In the genomic region with DNA sequence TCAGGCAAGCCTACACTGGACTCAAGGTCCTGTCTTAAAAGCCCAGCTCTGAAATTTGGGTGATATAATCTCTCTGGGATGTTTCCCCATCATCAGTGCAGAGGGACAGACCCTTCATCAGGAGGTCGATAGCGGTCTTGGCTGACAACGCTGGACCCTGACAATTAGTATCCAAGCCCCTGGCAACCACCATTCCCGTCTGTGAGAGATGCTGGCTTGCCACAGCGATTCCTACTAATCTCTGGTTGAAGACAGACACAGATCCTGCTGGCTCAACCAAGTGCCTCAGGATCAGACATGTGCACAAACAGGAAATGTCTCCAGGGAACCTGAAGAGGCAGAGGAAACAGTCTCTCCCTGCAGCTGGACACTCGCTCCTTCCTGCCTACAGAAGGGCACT, we compare ENCODE assay signal across 17 mouse cellular contexts.
DNase-seq lines count a peak whose midpoint lies in the region; ATAC-seq and TF ChIP-seq lines count a peak whose summit lies in the region.
"Had no signal": no experiment of that assay in that cellular context is flagged by ENCODE, and none has a peak within 500 bp of the region (broad histone marks: within the 10 kb centered on the region; RNA-seq: fewer than 3 reads in every experiment).

No protein-coding gene starts in this region.

- no peak for TF ChIP-seq CTCF in brain, embryonic 14.5 days (IDR thresholded peaks at IDR 0.05; ENCODE audit: borderline replicate concordance, extremely low read depth, insufficient read depth, insufficient read length)

- H3K9me3 ChIP-seq in heart, embryonic 13.5 days: no peaks in the 10 kb centered on the region
- H3K9me3 ChIP-seq in hindbrain, embryonic 12.5 days (replicated peaks): no peaks in the 10 kb centered on the region
- H3K9me3 ChIP-seq in midbrain, embryonic 12.5 days: no peaks in the 10 kb centered on the region
- H3K9me3 ChIP-seq: embryonic facial prominence, embryonic 15.5 days; forebrain, embryonic 15.5 days; limb, embryonic 15.5 days had no signal

- ATAC-seq in heart, embryonic 13.5 days (ENCODE audit: extremely low read depth, insufficient number of reproducible peaks, low FRiP score, low TSS enrichment): no peak
- ATAC-seq in hindbrain, embryonic 12.5 days (ENCODE audit: low FRiP score): no peak
- ATAC-seq in midbrain, embryonic 12.5 days (ENCODE audit: low FRiP score, low read depth): no peak
- ATAC-seq: forebrain, embryonic 15.5 days; liver, postnatal 0 days had no signal

- H3K36me3 ChIP-seq in heart, embryonic 13.5 days: no peaks in the 10 kb centered on the region
- no peaks in the 10 kb centered on the region for H3K36me3 ChIP-seq in hindbrain, embryonic 12.5 days
- no peaks in the 10 kb centered on the region for H3K36me3 ChIP-seq in midbrain, embryonic 12.5 days
- H3K36me3 ChIP-seq: embryonic facial prominence, embryonic 15.5 days; forebrain, embryonic 15.5 days; limb, embryonic 15.5 days had no signal

- peaks cover 29% of the 10 kb centered on the region for H3K4me1 ChIP-seq in heart, embryonic 13.5 days
- H3K4me1 ChIP-seq in hindbrain, embryonic 12.5 days: peaks cover 19% of the 10 kb centered on the region
- peaks cover 19% of the 10 kb centered on the region for H3K4me1 ChIP-seq in midbrain, embryonic 12.5 days

- no peak overlapping the region for H3K4me3 ChIP-seq in heart, embryonic 13.5 days
- no peak overlapping the region for H3K4me3 ChIP-seq in hindbrain, embryonic 12.5 days
- no peak overlapping the region for H3K4me3 ChIP-seq in midbrain, embryonic 12.5 days
- H3K4me3 ChIP-seq: embryonic facial prominence, embryonic 15.5 days; forebrain, embryonic 15.5 days; heart, adult 2 months; limb, embryonic 15.5 days had no signal

- no peak for DNase-seq in heart, adult 11 months
- DNase-seq in brain, embryonic 14.5 days (ENCODE audit: low read depth): peak; percentile 45
- no peak for DNase-seq in kidney, adult 9 months
- DNase-seq in right cerebral cortex, adult 18-20 months: no peak
- no peak for DNase-seq in right cerebral cortex, postnatal 4 days
- DNase-seq: cerebellum, adult 11 months; heart, adult 2 months; heart, postnatal 36 days; kidney, adult 18-20 months; liver, postnatal 0 days; thymus, adult 2 months had no signal

- 58% methylated on average over 6 of the region's 6 CpGs for WGBS in heart, embryonic 13.5 days
- WGBS in hindbrain, embryonic 12.5 days: 57% methylated on average over 6 of the region's 6 CpGs
- 61% methylated on average over 6 of the region's 6 CpGs for WGBS in midbrain, embryonic 12.5 days

- no peak overlapping the region for H3K27ac ChIP-seq in heart, embryonic 13.5 days (replicated peaks)
- H3K27ac ChIP-seq in hindbrain, embryonic 12.5 days: peak overlapping the region; percentile 66
- H3K27ac ChIP-seq in midbrain, embryonic 12.5 days (replicated peaks): peak overlapping the region; percentile 75
- H3K27ac ChIP-seq: embryonic facial prominence, embryonic 15.5 days; forebrain, embryonic 15.5 days; heart, adult 2 months; limb, embryonic 15.5 days had no signal

- TF ChIP-seq POLR2A in brain, embryonic 14.5 days (IDR thresholded peaks at IDR 0.05; ENCODE audit: borderline replicate concordance, extremely low read depth, insufficient read depth, insufficient read length, poor library complexity, severe bottlenecking): no peak

- 0 out of 2 replicates have a peak overlapping the region, but pooled peaks have one; percentile 33 for H3K9ac ChIP-seq in heart, embryonic 13.5 days
- H3K9ac ChIP-seq in hindbrain, embryonic 12.5 days: no peak overlapping the region
- H3K9ac ChIP-seq in midbrain, embryonic 12.5 days (replicated peaks): 0 out of 2 replicates have a peak overlapping the region, but pooled peaks have one; percentile 20
- H3K9ac ChIP-seq: embryonic facial prominence, embryonic 15.5 days; forebrain, embryonic 15.5 days; limb, embryonic 15.5 days; liver, postnatal 0 days had no signal

- no peak overlapping the region for H3K4me2 ChIP-seq in heart, embryonic 13.5 days
- no peak overlapping the region for H3K4me2 ChIP-seq in hindbrain, embryonic 12.5 days (replicated peaks)
- H3K4me2 ChIP-seq in midbrain, embryonic 12.5 days (replicated peaks): no peak overlapping the region
- H3K4me2 ChIP-seq: embryonic facial prominence, embryonic 15.5 days; forebrain, embryonic 15.5 days; limb, embryonic 15.5 days had no signal

- no peaks in the 10 kb centered on the region for H3K27me3 ChIP-seq in heart, embryonic 13.5 days (replicated peaks)
- no peaks in the 10 kb centered on the region for H3K27me3 ChIP-seq in hindbrain, embryonic 12.5 days
- H3K27me3 ChIP-seq in midbrain, embryonic 12.5 days: no peaks in the 10 kb centered on the region
- H3K27me3 ChIP-seq: embryonic facial prominence, embryonic 15.5 days; forebrain, embryonic 15.5 days; limb, embryonic 15.5 days had no signal
